12 mouse cellular contexts compared by ENCODE assay signal in the genomic region with DNA sequence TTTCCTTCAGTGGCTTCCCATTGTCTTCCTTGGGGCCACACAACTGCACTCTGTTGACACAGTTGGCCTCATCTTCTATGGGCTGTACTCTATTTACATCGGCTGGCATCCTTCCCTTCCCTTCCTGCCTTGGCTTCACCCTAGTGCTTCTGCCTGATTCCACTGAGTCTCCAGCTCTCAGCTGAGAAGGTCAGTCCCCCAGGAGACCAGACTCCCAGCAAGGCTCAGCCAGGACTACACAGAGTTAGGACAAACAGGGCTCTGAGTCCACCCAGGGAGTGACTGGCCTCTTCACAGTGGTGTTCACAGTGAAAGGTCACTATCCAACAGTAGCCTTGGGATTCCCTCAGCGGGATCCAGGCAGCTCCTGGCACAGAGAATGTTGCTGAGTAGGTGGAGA. TPM values are rescaled to one million over a fixed set of nuclear protein-coding genes. Genes with fewer than 3 reads are reported as not detected.
A peak's percentile ranks its signal among the peaks of the same experiment; 100 is the strongest.
DNase-seq lines count a peak whose midpoint lies in the region; ATAC-seq and TF ChIP-seq lines count a peak whose summit lies in the region.
"Had no signal": no experiment of that assay in that cellular context is flagged by ENCODE, and none has a peak within 500 bp of the region (broad histone marks: within the 10 kb centered on the region; RNA-seq: fewer than 3 reads in every experiment).

No protein-coding gene starts in this region.

- H3K4me2 ChIP-seq in hindbrain, embryonic 15.5 days = no peak overlapping the region
- H3K4me2 ChIP-seq in heart, embryonic 11.5 days = no peak overlapping the region
- H3K4me2 ChIP-seq: embryonic facial prominence, embryonic 15.5 days; limb, embryonic 13.5 days had no signal

- DNase-seq in hindbrain, embryonic 10.5 days (ENCODE audit: low spot score) = no peak
- DNase-seq in adrenal gland, adult 2 months = peak; percentile 88
- peak; percentile 33 for DNase-seq in lung, adult 2 months
- DNase-seq in left cerebral cortex, postnatal 25 days (ENCODE audit: low spot score in 2 of 2) = no peak
- no peak for DNase-seq in yolk sac, embryonic 10.5 days (ENCODE audit: low spot score)
- DNase-seq in cerebellum, adult 2 months = no peak
- DNase-seq: cerebellum, adult 11-12 months; right cerebral cortex, adult 18-20 months had no signal

- no peaks in the 10 kb centered on the region for H3K36me3 ChIP-seq in hindbrain, embryonic 15.5 days
- H3K36me3 ChIP-seq in hindbrain, embryonic 10.5 days = no peaks in the 10 kb centered on the region
- H3K36me3 ChIP-seq in heart, embryonic 11.5 days (ENCODE audit: control insufficient read depth, insufficient read depth, low read length) = no peaks in the 10 kb centered on the region
- H3K36me3 ChIP-seq: embryonic facial prominence, embryonic 15.5 days; limb, embryonic 13.5 days had no signal

- TF ChIP-seq CTCF in lung, adult 2 months (IDR thresholded peaks at IDR 0.05; ENCODE audit: insufficient read depth, low read length) = no peak
- no peak for TF ChIP-seq CTCF in cerebellum, adult 2 months (IDR thresholded peaks at IDR 0.05; ENCODE audit: borderline replicate concordance, insufficient read depth, low read depth, low read length)

- ATAC-seq in hindbrain, embryonic 15.5 days (ENCODE audit: low FRiP score, low read depth) = peak; percentile 61; the same call in 1 of the 2 replicates
- ATAC-seq in heart, embryonic 11.5 days (replicated peaks; ENCODE audit: insufficient number of reproducible peaks, low FRiP score, low TSS enrichment) = no peak

- peak overlapping the region; percentile 53; the same call in 1 of the 2 replicates for H3K27ac ChIP-seq in hindbrain, embryonic 15.5 days (replicated peaks)
- H3K27ac ChIP-seq in hindbrain, embryonic 10.5 days = no peak overlapping the region
- peak overlapping the region; percentile 4; the same call in 1 of the 2 replicates for H3K27ac ChIP-seq in heart, embryonic 11.5 days (ENCODE audit: low read depth, low read length)
- H3K27ac ChIP-seq in cerebellum, adult 2 months (ENCODE audit: insufficient read depth, low read length) = no peak overlapping the region
- H3K27ac ChIP-seq: embryonic facial prominence, embryonic 15.5 days; limb, embryonic 13.5 days had no signal

- H3K9ac ChIP-seq in hindbrain, embryonic 15.5 days = no peak overlapping the region
- H3K9ac ChIP-seq in heart, embryonic 11.5 days (ENCODE audit: low read depth, low read length) = no peak overlapping the region
- H3K9ac ChIP-seq: embryonic facial prominence, embryonic 15.5 days; limb, embryonic 13.5 days had no signal

- 30% methylated on average over 2 of the region's 2 CpGs for WGBS in hindbrain, embryonic 15.5 days
- 26% methylated on average over 2 of the region's 2 CpGs for WGBS in hindbrain, embryonic 10.5 days
- 31% methylated on average over 2 of the region's 2 CpGs for WGBS in heart, embryonic 11.5 days (ENCODE audit: insufficient replicate concordance)
- 29% methylated on average over 2 of the region's 2 CpGs for WGBS in lung, adult 2 months
- 10% methylated on average over 2 of the region's 2 CpGs for WGBS in cerebellum, adult 2 months

- intact Hi-C loops in left cerebral cortex, postnatal 25 days (cut with DNase I) = no loop called here

- TF ChIP-seq POLR2A in lung, adult 2 months (IDR thresholded peaks at IDR 0.05; ENCODE audit: borderline replicate concordance, extremely low read depth, low read depth, low read length) = no peak
- TF ChIP-seq POLR2A in cerebellum, adult 2 months (IDR thresholded peaks at IDR 0.05; ENCODE audit: borderline replicate concordance, insufficient read depth, low read length) = no peak

- peaks cover 17% of the 10 kb centered on the region for H3K4me1 ChIP-seq in hindbrain, embryonic 15.5 days (replicated peaks)
- peaks cover 39% of the 10 kb centered on the region for H3K4me1 ChIP-seq in hindbrain, embryonic 10.5 days (replicated peaks)
- H3K4me1 ChIP-seq in heart, embryonic 11.5 days (ENCODE audit: control insufficient read depth, insufficient read depth, low read length) = peaks cover 27% of the 10 kb centered on the region
- peaks cover 18% of the 10 kb centered on the region for H3K4me1 ChIP-seq in lung, adult 2 months (ENCODE audit: control insufficient read depth, insufficient read depth, low read length)
- H3K4me1 ChIP-seq in cerebellum, adult 2 months (ENCODE audit: control insufficient read depth, insufficient read depth, low read length) = peaks cover 3% of the 10 kb centered on the region; the same call in 1 of the 2 replicates

- no peak overlapping the region for H3K4me3 ChIP-seq in hindbrain, embryonic 15.5 days
- H3K4me3 ChIP-seq in hindbrain, embryonic 10.5 days = no peak overlapping the region
- H3K4me3 ChIP-seq in heart, embryonic 11.5 days (ENCODE audit: low read depth, low read length) = no peak overlapping the region
- no peak overlapping the region for H3K4me3 ChIP-seq in lung, adult 2 months (replicated peaks; ENCODE audit: extremely low read depth, low read depth, low read length)
- no peak overlapping the region for H3K4me3 ChIP-seq in cerebellum, adult 2 months (replicated peaks; ENCODE audit: insufficient read depth, low read depth, low read length)
- H3K4me3 ChIP-seq: embryonic facial prominence, embryonic 15.5 days; limb, embryonic 13.5 days had no signal

- no peaks in the 10 kb centered on the region for H3K9me3 ChIP-seq in hindbrain, embryonic 15.5 days
- H3K9me3 ChIP-seq in hindbrain, embryonic 10.5 days = no peaks in the 10 kb centered on the region
- H3K9me3 ChIP-seq in heart, embryonic 11.5 days (replicated peaks; ENCODE audit: control insufficient read depth, low read length) = no peaks in the 10 kb centered on the region
- H3K9me3 ChIP-seq: embryonic facial prominence, embryonic 15.5 days; limb, embryonic 13.5 days had no signal

- no peaks in the 10 kb centered on the region for H3K27me3 ChIP-seq in hindbrain, embryonic 15.5 days
- H3K27me3 ChIP-seq in hindbrain, embryonic 10.5 days (ENCODE audit: insufficient read depth, poor library complexity, severe bottlenecking) = no peaks in the 10 kb centered on the region
- no peaks in the 10 kb centered on the region; the same call in 1 of the 2 replicates for H3K27me3 ChIP-seq in heart, embryonic 11.5 days (ENCODE audit: control insufficient read depth, insufficient read depth, low read length)
- H3K27me3 ChIP-seq in cerebellum, adult 2 months (ENCODE audit: control insufficient read depth, insufficient read depth, low read length) = no peaks in the 10 kb centered on the region
- H3K27me3 ChIP-seq: embryonic facial prominence, embryonic 15.5 days; limb, embryonic 13.5 days had no signal

RNA-seq across cellular contexts. Expression of gene Spocd1, which starts 12.9 kb away (rescaled TPM):
- 0.12 and 0.16 TPM in 2 replicates for polyA plus RNA-seq in hindbrain, embryonic 15.5 days (2015; fragmentation: Nextera tagmentation; extraction: Ambion mirVana)
- polyA plus RNA-seq in hindbrain, embryonic 10.5 days (2016; fragmentation: Nextera tagmentation; extraction: Ambion mirVana) = 0.05 TPM in 1 of 2 replicates, not detected in the other
- total RNA-seq in adrenal gland, adult 2 months (2021) = 1 to 10 TPM in 1 of 2 experiments, under 1 TPM in 1; 0.92 to 1.1 TPM
- polyA plus RNA-seq in adrenal gland, adult 2 months (2012; rRNA removed) = 3.2 and 3.7 TPM in 2 replicates
- polyA plus RNA-seq in heart, embryonic 11.5 days (2014; fragmentation: Nextera tagmentation; extraction: Ambion mirVana) = 0.34 and 0.38 TPM in 2 replicates
- polyA plus RNA-seq in lung, adult 2 months (2012; rRNA removed) = 0.09 TPM in 1 of 2 replicates, not detected in the other
- total RNA-seq in left cerebral cortex, postnatal 25 days (2021) = under 1 TPM; 0.37 TPM
- polyA plus RNA-seq in cerebellum, adult 2 months (2012; rRNA removed) = 0.27 and 0.29 TPM in 2 replicates

Comparison
In these comparisons a context has a peak if more than half of its experiments do, and no peak if none do; other contexts are left out.
1. H3K27ac ChIP-seq: peak in hindbrain, embryonic 15.5 days (single experiment) and heart, embryonic 11.5 days (single experiment); none in hindbrain, embryonic 10.5 days (single experiment) and cerebellum, adult 2 months (single experiment).
2. DNase-seq: peak in adrenal gland, adult 2 months (single experiment) and lung, adult 2 months (single experiment); none in hindbrain, embryonic 10.5 days (single experiment), left cerebral cortex, postnatal 25 days (0 of 2), yolk sac, embryonic 10.5 days (single experiment) and cerebellum, adult 2 months (0 of 2).